Mouse (Mus musculus) neural tube, embryonic 14.5 days (tissue): Measurements from ENCODE around the gene Klhl32. TPM values are rescaled to one million over a fixed set of nuclear protein-coding genes. Genes with fewer than 3 reads are reported as not detected.
"Not testable (repeated sequence)": the region's sequence is repeated elsewhere in the genome, so short reads cannot be mapped to it uniquely, and the experiment has no call there.

Experiments
- ATAC-seq: fragments of 200-750 bp; cut with Nextera tagmentation; 2 replicates; pipeline ENCODE4 v1.8.0; 2017; ENCODE audit warnings: low read depth, mild to moderate bottlenecking, moderate TSS enrichment, moderate library complexity
- H3K27ac ChIP-seq: fragments of 300-500 bp; sonication (generic); 2 replicates; pipeline ENCODE4 v1.5.1; 2014; ENCODE audit warnings: low read depth, mild to moderate bottlenecking, control low read depth, low read length, moderate library complexity, mixed read lengths
- H3K27me3 ChIP-seq: fragments of 300-500 bp; sonication (generic); 2 replicates; pipeline ENCODE4 v1.6.1; 2014; ENCODE audit warnings: low read length; ENCODE audit not compliant: control insufficient read depth, insufficient read depth
- H3K36me3 ChIP-seq: fragments of 300-500 bp; sonication (generic); 2 replicates; pipeline ENCODE4 v1.6.1; 2014; ENCODE audit warnings: low read length, mixed read lengths; ENCODE audit not compliant: control insufficient read depth, insufficient read depth
- H3K4me1 ChIP-seq: fragments of 300-500 bp; sonication (generic); 2 replicates; pipeline ENCODE4 v1.6.1; 2014; ENCODE audit warnings: low read length; ENCODE audit not compliant: control insufficient read depth, insufficient read depth
- H3K4me2 ChIP-seq: fragments of 300-500 bp; sonication (generic); 2 replicates; pipeline ENCODE4 v1.6.1; 2014; ENCODE audit warnings: mild to moderate bottlenecking, low read depth, low read length, control low read depth
- H3K4me3 ChIP-seq: fragments of 300-500 bp; sonication (generic); 2 replicates; pipeline ENCODE4 v1.5.1; 2014; ENCODE audit warnings: low read depth, low read length, control low read depth, mixed read lengths
- H3K9ac ChIP-seq: fragments of 300-500 bp; sonication (generic); replicated peaks from 2 replicates; pipeline ENCODE4 v1.6.1; 2014; ENCODE audit warnings: low read depth, mild to moderate bottlenecking, control low read depth, low read length, mixed read lengths
- H3K9me3 ChIP-seq: fragments of 300-500 bp; sonication (generic); 2 replicates; pipeline ENCODE4 v1.6.1; 2016; ENCODE audit warnings: low read length; ENCODE audit not compliant: control insufficient read depth
- WGBS: fragments of 180-500 bp; shearing (Covaris S2); extraction: QIAGEN DNeasy Blood & Tissue Kit; methylation state at CpG from one replicate; pipeline ENCODE4 v1.1.7; 2014; 5-methylcytosine and 5-hydroxymethylcytosine counted together
- polyA plus RNA-seq: library from polyadenylated mRNA; unstranded; fragments of >200 nt; fragmentation: Nextera tagmentation; extraction: Ambion mirVana; gene quantifications from 2 replicates; pipeline ENCODE4 v1.2.1, GENCODE M21; 2014

Gene Klhl32
- polyA plus RNA-seq, 1 experiment from 2014 or later: 37.4 TPM

DNA sequence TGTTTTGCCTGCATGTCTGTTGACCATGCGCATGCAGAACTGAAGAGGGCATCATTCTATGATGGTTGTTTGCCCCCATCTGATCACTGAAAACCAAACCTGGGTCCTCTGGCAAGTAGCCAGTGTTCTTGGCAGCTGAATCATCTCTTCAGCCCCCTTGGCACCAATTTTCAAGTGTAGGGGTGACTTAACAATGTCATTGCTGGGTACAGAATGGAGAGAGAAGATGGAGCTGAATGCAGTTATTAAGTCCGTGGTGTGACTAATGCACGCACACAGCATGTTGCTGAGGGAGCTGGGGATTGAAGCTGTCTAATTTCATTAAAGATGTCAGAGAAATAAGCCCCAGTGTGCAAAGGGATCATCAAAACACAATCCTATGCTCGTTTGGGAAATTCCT is 135.4 kb downstream of the Klhl32 start:
- H3K9ac ChIP-seq: no peak overlapping the region
- no peak for ATAC-seq
- no peaks in the 10 kb centered on the region for H3K9me3 ChIP-seq
- no peaks in the 10 kb centered on the region; the same call in 1 of the 2 replicates for H3K4me1 ChIP-seq
- no peak overlapping the region for H3K4me2 ChIP-seq
- H3K27me3 ChIP-seq: no peaks in the 10 kb centered on the region
- WGBS: 44% methylated on average over 4 of the region's 4 CpGs
- no peaks in the 10 kb centered on the region for H3K36me3 ChIP-seq
- H3K27ac ChIP-seq: no peak overlapping the region
- no peak overlapping the region for H3K4me3 ChIP-seq

DNA sequence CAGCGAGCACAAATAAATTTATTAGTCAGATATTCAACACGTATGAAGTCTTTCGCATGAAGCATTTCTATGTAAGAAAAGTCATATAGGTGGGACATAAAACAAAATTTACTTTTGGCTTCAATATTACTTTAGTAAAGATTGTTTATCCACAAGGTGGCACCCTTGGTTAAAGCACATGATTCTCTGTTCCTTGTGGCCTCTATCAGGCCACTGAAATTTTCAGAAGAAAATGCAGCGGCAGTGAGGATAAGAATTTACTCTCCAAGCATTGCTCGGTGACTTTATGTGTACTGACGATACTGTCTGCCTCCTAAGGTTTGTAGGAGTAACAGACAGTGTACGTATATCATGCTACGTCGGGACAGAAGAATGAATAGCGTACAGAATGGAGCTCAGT is 136.6 kb downstream of the Klhl32 start:
- ATAC-seq: peak; percentile 38; the same call in 1 of the 2 replicates
- Histone ChIP-seq H3K4me2 (no peak overlapping the region), H3K9me3 (no peaks in the 10 kb centered on the region), H3K9ac (no peak overlapping the region), H3K27me3 (no peaks in the 10 kb centered on the region), H3K36me3 (no peaks in the 10 kb centered on the region), H3K4me1 (no peaks in the 10 kb centered on the region; the same call in 1 of the 2 replicates), H3K4me3 (no peak overlapping the region), H3K27ac (no peak overlapping the region)
- 70% methylated on average over 10 of the region's 10 CpGs for WGBS

DNA sequence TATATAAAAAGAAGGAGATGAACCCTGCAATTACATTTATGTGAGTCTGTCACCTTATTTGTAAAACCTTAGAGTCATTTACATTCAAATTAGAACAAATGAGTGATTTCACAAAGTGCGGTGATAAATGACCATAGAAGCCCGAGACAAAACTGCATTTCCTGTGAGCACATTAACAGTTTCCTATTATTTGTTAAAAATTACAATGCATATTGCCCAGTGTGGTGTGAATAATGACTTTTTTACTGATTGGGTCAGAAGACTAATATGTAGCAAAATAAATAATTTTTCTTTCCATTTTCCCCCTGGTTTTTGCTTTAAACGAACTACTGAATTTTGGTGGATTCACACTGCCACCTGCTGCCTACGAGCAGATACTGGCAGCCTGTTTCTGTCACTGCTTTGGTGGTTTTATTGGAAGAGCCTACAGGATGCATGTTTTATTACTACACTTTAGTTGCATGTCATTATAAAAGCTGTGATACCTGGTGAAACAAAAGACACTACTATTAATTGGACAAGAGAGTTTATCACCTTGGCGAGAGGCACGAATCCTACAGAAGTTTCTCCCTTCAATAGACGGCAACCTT is 152.3 kb downstream of the Klhl32 start:
- no peak overlapping the region for H3K4me2 ChIP-seq
- no peaks in the 10 kb centered on the region for H3K4me1 ChIP-seq
- ATAC-seq: peak; percentile 72
- no peaks in the 10 kb centered on the region for H3K36me3 ChIP-seq
- H3K9me3 ChIP-seq: no peaks in the 10 kb centered on the region
- no peak overlapping the region for H3K4me3 ChIP-seq
- WGBS: 54% methylated on average over 7 of the region's 7 CpGs
- H3K27ac ChIP-seq: no peak overlapping the region
- H3K9ac ChIP-seq: no peak overlapping the region
- H3K27me3 ChIP-seq: no peaks in the 10 kb centered on the region

DNA sequence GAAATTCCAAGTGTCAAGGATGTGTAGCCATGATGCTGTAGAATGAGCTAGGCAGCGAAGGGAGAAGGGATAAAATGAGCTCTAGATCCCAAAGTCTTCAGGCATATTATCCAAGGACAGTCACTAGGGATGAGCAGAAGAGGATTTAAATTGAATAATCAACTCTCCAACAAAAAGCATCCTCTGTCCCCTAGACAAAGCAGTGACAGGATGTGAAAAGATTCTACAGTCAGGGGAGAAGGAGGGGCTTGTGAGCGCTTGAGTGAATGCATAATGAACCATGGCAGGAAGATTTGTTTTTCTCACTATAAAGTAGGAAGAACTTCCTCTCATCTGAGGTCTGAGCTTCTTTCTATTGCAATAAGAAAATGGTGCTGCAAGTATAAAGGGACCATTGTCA is 170.8 kb downstream of the Klhl32 start:
- Histone ChIP-seq H3K27ac (no peak overlapping the region), H3K4me3 (no peak overlapping the region), H3K9me3 (no peaks in the 10 kb centered on the region), H3K4me1 (no peaks in the 10 kb centered on the region), H3K27me3 (no peaks in the 10 kb centered on the region), H3K4me2 (no peak overlapping the region), H3K9ac (no peak overlapping the region), H3K36me3 (no peaks in the 10 kb centered on the region)
- no peak for ATAC-seq
- 57% methylated on average over 2 of the region's 2 CpGs for whole genome bisulfite sequencing

DNA sequence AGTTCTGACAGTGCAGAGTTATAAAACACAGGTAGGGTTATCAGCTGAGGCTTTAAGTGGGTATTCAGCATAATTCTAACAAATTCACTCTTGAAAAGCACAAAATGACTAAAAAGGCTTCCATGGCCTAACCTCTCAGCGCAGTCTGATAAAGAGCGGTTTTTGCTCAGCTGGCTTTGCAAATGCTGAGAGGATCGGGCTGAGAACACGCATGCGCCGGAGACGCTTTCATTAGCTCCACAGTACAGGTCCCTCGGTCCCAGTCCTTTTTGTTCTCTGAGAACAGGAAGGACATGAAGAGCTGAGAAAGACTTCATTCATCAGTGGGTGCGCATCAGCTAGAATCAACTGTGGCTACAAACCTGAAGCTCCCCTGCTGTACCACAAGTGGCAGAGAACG is 180.9 kb downstream of the Klhl32 start:
- H3K9me3 ChIP-seq: no peaks in the 10 kb centered on the region
- H3K4me2 ChIP-seq: no peak overlapping the region
- H3K9ac ChIP-seq: no peak overlapping the region
- H3K4me3 ChIP-seq: no peak overlapping the region
- no peaks in the 10 kb centered on the region for H3K27me3 ChIP-seq
- no peak for ATAC-seq
- no peaks in the 10 kb centered on the region for H3K36me3 ChIP-seq
- no peak overlapping the region for H3K27ac ChIP-seq
- H3K4me1 ChIP-seq: no peaks in the 10 kb centered on the region
- WGBS: 88% methylated on average over 10 of the region's 10 CpGs

DNA sequence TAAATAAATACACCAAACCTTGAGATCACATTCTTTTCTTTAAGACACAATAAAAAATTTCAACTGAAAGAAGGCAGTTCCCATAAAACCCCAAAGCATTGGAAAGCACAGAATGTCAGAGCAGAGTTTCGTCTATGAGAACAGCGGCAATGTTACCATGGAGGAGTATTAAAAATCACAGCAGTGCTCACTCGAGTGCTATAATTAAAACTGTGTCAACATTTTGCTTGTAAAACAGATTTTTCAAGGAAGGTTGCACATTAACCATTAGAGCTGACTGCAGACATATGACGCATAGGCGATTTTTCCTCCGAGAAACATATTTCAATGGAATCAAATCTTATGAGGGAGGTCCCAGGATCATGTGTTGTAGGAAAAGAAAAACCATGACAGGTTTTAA is 191.7 kb downstream of the Klhl32 start:
- H3K4me2 ChIP-seq: no peak overlapping the region
- no peak overlapping the region for H3K4me3 ChIP-seq
- ATAC-seq: no peak
- 58% methylated on average over 6 of the region's 6 CpGs for WGBS
- H3K9me3 ChIP-seq: no peaks in the 10 kb centered on the region
- H3K27me3 ChIP-seq: no peaks in the 10 kb centered on the region
- H3K4me1 ChIP-seq: no peaks in the 10 kb centered on the region
- H3K9ac ChIP-seq: no peak overlapping the region
- no peaks in the 10 kb centered on the region for H3K36me3 ChIP-seq
- H3K27ac ChIP-seq: no peak overlapping the region

DNA sequence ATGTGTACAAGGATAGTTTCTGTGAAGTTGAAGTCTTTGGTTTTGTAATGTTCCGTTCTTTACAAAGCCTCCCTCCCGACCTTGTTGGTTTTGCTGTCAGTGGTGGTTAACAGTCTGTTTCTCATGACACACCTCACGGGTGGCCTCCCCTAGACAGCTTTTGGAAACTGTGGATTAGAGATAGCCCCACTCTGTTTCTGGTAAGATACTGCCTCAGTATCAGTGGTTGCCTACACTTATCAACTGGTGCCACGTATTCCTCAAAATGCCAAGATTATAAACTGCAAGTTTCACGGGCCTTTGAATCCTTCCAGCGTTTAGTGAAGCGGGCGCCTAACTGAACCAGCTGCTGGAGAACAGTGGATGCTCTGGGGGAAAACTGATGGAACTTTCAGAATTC is 206.2 kb downstream of the Klhl32 start:
- ATAC-seq, H3K27ac ChIP-seq, H3K9me3 ChIP-seq, H3K4me2 ChIP-seq, H3K27me3 ChIP-seq, H3K9ac ChIP-seq, H3K4me3 ChIP-seq, H3K36me3 ChIP-seq, H3K4me1 ChIP-seq: not testable (repeated sequence)
- WGBS: 95% methylated on average over 6 of the region's 8 CpGs

DNA sequence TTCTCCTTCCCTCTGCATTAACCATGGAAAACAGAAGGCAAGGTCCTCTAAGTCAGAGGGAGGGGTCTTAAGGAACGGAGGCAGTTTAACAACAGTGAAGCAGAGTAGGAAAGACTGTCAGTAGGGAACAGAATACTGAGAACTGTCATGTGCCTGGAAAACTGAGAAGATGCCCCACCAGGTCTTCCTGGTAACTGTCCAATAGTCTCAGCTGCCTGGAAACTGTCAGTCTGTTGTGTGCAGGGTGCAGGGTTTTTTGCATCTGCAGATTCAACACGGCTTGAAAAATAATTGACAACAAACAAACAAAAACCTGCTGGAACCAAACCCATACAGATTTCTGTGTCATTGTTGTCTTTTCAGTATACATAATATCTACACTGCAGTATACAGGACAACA is 208.6 kb downstream of the Klhl32 start:
- Histone ChIP-seq H3K36me3 (no peaks in the 10 kb centered on the region), H3K4me2 (no peak overlapping the region), H3K9me3 (no peaks in the 10 kb centered on the region), H3K27ac (no peak overlapping the region), H3K27me3 (no peaks in the 10 kb centered on the region), H3K9ac (no peak overlapping the region), H3K4me3 (no peak overlapping the region), H3K4me1 (no peaks in the 10 kb centered on the region)
- no peak for ATAC-seq
- 92% methylated on average over 2 of the region's 2 CpGs for WGBS

DNA sequence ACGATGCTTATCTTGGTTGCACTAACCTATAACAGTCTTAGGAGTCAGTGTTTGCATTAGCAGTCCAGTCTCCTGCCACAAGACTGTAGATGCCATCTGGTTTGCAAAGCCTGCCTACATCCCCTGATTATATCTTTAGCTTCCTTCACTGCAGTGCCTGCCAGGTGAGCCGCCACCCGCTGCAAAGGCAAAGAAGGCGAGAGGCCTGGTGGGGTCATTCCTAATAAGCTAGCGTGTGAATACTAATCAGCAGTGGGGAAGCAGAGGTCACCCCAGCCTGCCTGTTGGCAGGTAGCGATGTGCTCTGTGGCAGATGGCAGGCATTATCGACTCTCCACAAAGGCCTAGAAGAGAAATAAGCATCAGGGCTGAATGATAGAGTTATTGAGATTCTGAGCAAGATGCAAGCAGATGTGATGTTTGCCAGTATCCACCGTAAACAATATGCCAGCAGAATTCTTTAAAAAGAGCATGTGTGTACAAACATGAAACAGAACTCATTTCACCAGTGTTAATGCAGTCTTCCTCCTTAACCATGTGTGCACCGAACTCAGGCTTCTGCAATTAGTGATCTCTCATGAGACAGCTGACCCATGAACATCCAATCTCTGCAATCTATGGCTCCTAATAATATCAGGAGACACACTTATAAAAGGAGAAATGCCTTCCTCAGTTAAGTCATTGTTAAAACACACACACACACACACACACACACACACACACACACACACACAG is 219.6 kb downstream of the Klhl32 start:
- Histone ChIP-seq H3K9ac (no peak overlapping the region), H3K4me2 (no peak overlapping the region), H3K27me3 (no peaks in the 10 kb centered on the region), H3K36me3 (no peaks in the 10 kb centered on the region), H3K4me1 (no peaks in the 10 kb centered on the region), H3K9me3 (no peaks in the 10 kb centered on the region), H3K27ac (peak overlapping the region; percentile 28; the same call in 1 of the 2 replicates), H3K4me3 (no peak overlapping the region)
- peak; percentile 54 for ATAC-seq
- 65% methylated on average over 9 of the region's 9 CpGs for WGBS
